Mouse (Mus musculus) lung, postnatal 0 days (tissue): Measurements from ENCODE around the gene Scn5a. TPM values are rescaled to one million over a fixed set of nuclear protein-coding genes. Genes with fewer than 3 reads are reported as not detected.

Experiments
- ATAC-seq: fragments of 200-750 bp; cut with Nextera tagmentation; 2 replicates; pipeline ENCODE4 v1.8.0; 2017; ENCODE audit warnings: moderate library complexity
- DNase-seq: peaks from one replicate; pipeline ENCODE4 v3.0.0-alpha.2; 2016; ENCODE audit warnings: low spot score
- H3K27ac ChIP-seq: fragments of 300-500 bp; sonication (generic); 2 replicates; pipeline ENCODE4 v1.5.1; 2014; ENCODE audit warnings: antibody characterized with exemption, mild to moderate bottlenecking, low read length, mixed read lengths
- H3K27me3 ChIP-seq: fragments of 300-500 bp; sonication (generic); replicated peaks from 2 replicates; pipeline ENCODE4 v1.6.1; 2014; ENCODE audit warnings: low read length, mixed read lengths; ENCODE audit not compliant: insufficient read depth
- H3K36me3 ChIP-seq: fragments of 300-500 bp; sonication (generic); 2 replicates; pipeline ENCODE4 v1.6.1; 2014; ENCODE audit warnings: low read length, mixed read lengths; ENCODE audit not compliant: insufficient read depth
- H3K4me1 ChIP-seq: fragments of 300-500 bp; sonication (generic); 2 replicates; pipeline ENCODE4 v1.6.1; 2014; ENCODE audit warnings: antibody characterized with exemption, low read depth, low read length, mixed read lengths; ENCODE audit not compliant: insufficient read depth
- H3K4me2 ChIP-seq: fragments of 300-500 bp; sonication (generic); replicated peaks from 2 replicates; pipeline ENCODE4 v1.6.1; 2014; ENCODE audit warnings: low read depth, mild to moderate bottlenecking, low read length, moderate library complexity, mixed read lengths
- H3K4me3 ChIP-seq: fragments of 300-500 bp; sonication (generic); 2 replicates; pipeline ENCODE4 v1.5.1; 2014; ENCODE audit warnings: low read depth, low read length
- H3K9ac ChIP-seq: fragments of 300-500 bp; sonication (generic); replicated peaks from 2 replicates; pipeline ENCODE4 v1.6.1; 2014; ENCODE audit warnings: low read depth, mild to moderate bottlenecking
- H3K9me3 ChIP-seq: fragments of 300-500 bp; sonication (generic); 2 replicates; pipeline ENCODE4 v1.6.1; 2016; ENCODE audit warnings: low read length, mixed read lengths
- CTCF ChIP-seq: IDR thresholded peaks from 2 replicates; pipeline ENCODE4 v1.5.1; 2016; ENCODE audit warnings: antibody characterized with exemption, mild to moderate bottlenecking
- EP300 ChIP-seq: IDR thresholded peaks from 2 replicates; pipeline ENCODE4 v1.6.1; 2016; ENCODE audit warnings: antibody characterized with exemption, mild to moderate bottlenecking, control low read depth
- WGBS: fragments of 180-500 bp; shearing (Covaris S2); extraction: QIAGEN DNeasy Blood & Tissue Kit; methylation state at CpG from one replicate; pipeline ENCODE4 v1.1.7; 2014; 5-methylcytosine and 5-hydroxymethylcytosine counted together
- polyA plus RNA-seq: library from polyadenylated mRNA; unstranded; fragments of >200 nt; fragmentation: Nextera tagmentation; extraction: Ambion mirVana; gene quantifications from 2 replicates; pipeline ENCODE4 v1.2.1, GENCODE M21; 2015

Gene Scn5a
- polyA plus RNA-seq, 1 experiment from 2014 or later: 0.23 TPM

- Histone ChIP-seq H3K4me1 (peaks cover 3% of the 10 kb centered on the region; the same call in 1 of the 2 replicates), H3K27ac (no peak overlapping the region), H3K9me3 (no peaks in the 10 kb centered on the region), H3K9ac (no peak overlapping the region), H3K4me2 (no peak overlapping the region), H3K27me3 (no peaks in the 10 kb centered on the region), H3K36me3 (no peaks in the 10 kb centered on the region), H3K4me3 (no peak overlapping the region)
- no peak for ATAC-seq
- WGBS: 66% methylated on average over 11 of the region's 11 CpGs
- TF ChIP-seq CTCF (no peak), EP300 (no peak)
- no peak for DNase-seq
Observed at GRCm38 (mm10) chr9:119478345-119478744, 100.5 kb downstream of the Scn5a start.

DNA sequence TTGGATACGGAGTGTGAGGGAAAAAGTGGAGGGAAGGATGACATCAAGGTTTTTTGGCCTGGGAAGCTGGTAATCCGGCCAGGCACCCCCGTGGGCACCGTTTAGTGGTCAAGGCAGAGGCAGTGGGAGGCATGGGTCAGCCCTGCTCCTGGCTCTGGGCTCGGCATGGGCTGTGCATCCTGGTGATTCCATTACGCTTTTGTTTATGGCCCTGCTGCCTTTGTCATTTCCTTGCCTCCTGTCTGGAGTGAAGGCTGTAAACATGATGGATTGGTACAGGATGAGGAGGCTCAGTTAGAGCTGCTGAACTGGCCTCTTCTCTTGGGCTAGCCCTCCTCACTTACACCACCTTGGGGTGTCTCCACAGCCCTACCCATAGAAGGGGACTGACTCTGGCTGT is 101.1 kb downstream of the Scn5a start:
- ATAC-seq: peak; percentile 51
- WGBS: 34% methylated on average over 6 of the region's 6 CpGs
- Histone ChIP-seq H3K4me2 (no peak overlapping the region), H3K9me3 (no peaks in the 10 kb centered on the region), H3K9ac (no peak overlapping the region), H3K27ac (no peak overlapping the region), H3K36me3 (no peaks in the 10 kb centered on the region), H3K4me1 (peaks cover 3% of the 10 kb centered on the region; the same call in 1 of the 2 replicates), H3K4me3 (no peak overlapping the region), H3K27me3 (no peaks in the 10 kb centered on the region)
- TF ChIP-seq EP300 (no peak), CTCF (no peak)
- DNase-seq: peak; percentile 17

GRCm38 (mm10) chr9:119474717-119475611 is 103.9 kb downstream of the Scn5a start:
- Histone ChIP-seq H3K4me2 (no peak overlapping the region), H3K9me3 (no peaks in the 10 kb centered on the region), H3K36me3 (no peaks in the 10 kb centered on the region), H3K27me3 (no peaks in the 10 kb centered on the region), H3K27ac (no peak overlapping the region), H3K4me1 (peaks cover 3% of the 10 kb centered on the region; the same call in 1 of the 2 replicates), H3K9ac (no peak overlapping the region), H3K4me3 (no peak overlapping the region)
- peak; percentile 8 for DNase-seq
- peak; percentile 34 for ATAC-seq
- TF ChIP-seq CTCF: no peak
- no peak for TF ChIP-seq EP300
- 39% methylated on average over 15 of the region's 15 CpGs for WGBS

- Histone ChIP-seq H3K4me3 (no peak overlapping the region), H3K9ac (no peak overlapping the region), H3K27me3 (no peaks in the 10 kb centered on the region), H3K36me3 (no peaks in the 10 kb centered on the region), H3K27ac (no peak overlapping the region), H3K4me1 (peaks cover 3% of the 10 kb centered on the region; the same call in 1 of the 2 replicates), H3K4me2 (no peak overlapping the region), H3K9me3 (no peaks in the 10 kb centered on the region)
- ATAC-seq (no peak), DNase-seq (no peak)
- WGBS: 61% methylated on average over 9 of the region's 9 CpGs
- no peak for TF ChIP-seq CTCF
- TF ChIP-seq EP300: no peak
Observed at GRCm38 (mm10) chr9:119473608-119474164, 105.1 kb downstream of the Scn5a start.

GRCm38 (mm10) chr9:119473011-119473410 is 105.8 kb downstream of the Scn5a start:
- peaks cover 3% of the 10 kb centered on the region; the same call in 1 of the 2 replicates for H3K4me1 ChIP-seq
- no peaks in the 10 kb centered on the region for H3K9me3 ChIP-seq
- no peaks in the 10 kb centered on the region for H3K27me3 ChIP-seq
- DNase-seq (no peak), ATAC-seq (no peak)
- no peak for TF ChIP-seq EP300
- no peak for TF ChIP-seq CTCF
- no peak overlapping the region for H3K27ac ChIP-seq
- H3K4me3 ChIP-seq: no peak overlapping the region
- H3K9ac ChIP-seq: no peak overlapping the region
- no peaks in the 10 kb centered on the region for H3K36me3 ChIP-seq
- WGBS: 82% methylated on average over 1 of the region's 1 CpGs
- no peak overlapping the region for H3K4me2 ChIP-seq

DNA sequence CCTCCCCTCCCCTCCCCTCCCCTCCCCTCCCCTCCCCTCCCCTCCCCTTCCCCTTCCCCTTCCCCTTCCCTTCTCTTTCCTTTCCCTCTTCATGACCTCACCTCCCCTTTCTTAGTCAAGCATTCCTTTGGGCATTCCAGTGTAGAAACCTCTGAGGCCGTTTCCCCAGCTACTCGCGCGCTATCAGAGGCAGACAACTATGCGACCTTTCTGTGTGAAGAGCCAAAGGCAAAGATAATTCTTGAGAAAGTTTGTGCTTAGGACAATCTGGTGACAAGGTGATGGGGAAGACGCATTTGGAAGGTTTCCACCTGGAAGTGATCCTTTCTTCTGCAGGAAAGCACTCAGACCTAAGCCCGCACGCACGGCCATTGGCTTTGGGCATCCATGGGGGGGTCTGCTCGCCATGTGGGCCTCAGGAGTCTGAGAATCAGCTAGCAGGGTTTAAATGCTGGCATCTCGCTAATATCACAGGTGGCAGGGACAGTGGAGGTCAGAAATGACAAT is 106.4 kb downstream of the Scn5a start:
- Histone ChIP-seq H3K36me3 (no peaks in the 10 kb centered on the region), H3K4me1 (peaks cover 3% of the 10 kb centered on the region; the same call in 1 of the 2 replicates), H3K4me3 (no peak overlapping the region), H3K27me3 (no peaks in the 10 kb centered on the region), H3K27ac (no peak overlapping the region), H3K4me2 (no peak overlapping the region), H3K9me3 (no peaks in the 10 kb centered on the region), H3K9ac (no peak overlapping the region)
- DNase-seq (peak; percentile 16), ATAC-seq (no peak)
- TF ChIP-seq EP300: no peak
- TF ChIP-seq CTCF: no peak
- 43% methylated on average over 11 of the region's 11 CpGs for WGBS
